Mouse (Mus musculus): ENCODE data around the gene Cfc1. TPM values are rescaled to one million over a fixed set of nuclear protein-coding genes. Genes with fewer than 3 reads are reported as not detected.
"Not testable (repeated sequence)": the region's sequence is repeated elsewhere in the genome, so short reads cannot be mapped to it uniquely, and the experiment has no call there.

Gene Cfc1
- polyA plus RNA-seq, 1 experiment from 2014 or later, result 0.16 TPM

GRCm38 (mm10) chr1:34511027-34511426 lies 24.4 kb upstream of the Cfc1 start:
- WGBS, result 10% methylated on average over 3 of the region's 3 CpGs
- Histone ChIP-seq H3K4me2 (ENCODE audit: low read length) (no peak overlapping the region), H3K9me3 (ENCODE audit: control insufficient read depth, low read length) (no peaks in the 10 kb centered on the region), H3K4me3 (ENCODE audit: low read length) (no peak overlapping the region), H3K4me1 (ENCODE audit: control insufficient read depth, insufficient read depth, low read depth, low read length) (no peaks in the 10 kb centered on the region), H3K27me3 (replicated peaks; ENCODE audit: control insufficient read depth, insufficient read depth, low read length) (no peaks in the 10 kb centered on the region), H3K36me3 (ENCODE audit: control insufficient read depth, insufficient read depth, low read length) (no peaks in the 10 kb centered on the region), H3K9ac (ENCODE audit: low read depth, low read length) (no peak overlapping the region), H3K27ac (ENCODE audit: low read depth, low read length) (no peak overlapping the region)
- ATAC-seq, result peak; percentile 42; the same call in 1 of the 2 replicates

GRCm38 (mm10) chr1:34513068-34513467 lies 22.4 kb upstream of the Cfc1 start:
- Histone ChIP-seq H3K4me1 (ENCODE audit: control insufficient read depth, insufficient read depth, low read depth, low read length) (no peaks in the 10 kb centered on the region), H3K4me2 (ENCODE audit: low read length) (no peak overlapping the region), H3K36me3 (ENCODE audit: control insufficient read depth, insufficient read depth, low read length) (no peaks in the 10 kb centered on the region), H3K9me3 (ENCODE audit: control insufficient read depth, low read length) (no peaks in the 10 kb centered on the region), H3K9ac (ENCODE audit: low read depth, low read length) (no peak overlapping the region), H3K27ac (ENCODE audit: low read depth, low read length) (no peak overlapping the region), H3K4me3 (ENCODE audit: low read length) (no peak overlapping the region), H3K27me3 (replicated peaks; ENCODE audit: control insufficient read depth, insufficient read depth, low read length) (no peaks in the 10 kb centered on the region)
- ATAC-seq, result no peak
- 70% methylated on average over 4 of the region's 4 CpGs for WGBS

GRCm38 (mm10) chr1:34516595-34516994 lies 18.9 kb upstream of the Cfc1 start:
- WGBS, result 58% methylated on average over 5 of the region's 5 CpGs

GRCm38 (mm10) chr1:34517297-34517696 lies 18.2 kb upstream of the Cfc1 start:
- ATAC-seq; H3K9ac ChIP-seq (ENCODE audit: low read depth, low read length); H3K4me2 ChIP-seq (ENCODE audit: low read length); H3K36me3 ChIP-seq (ENCODE audit: control insufficient read depth, insufficient read depth, low read length); H3K27ac ChIP-seq (ENCODE audit: low read depth, low read length); H3K27me3 ChIP-seq (replicated peaks; ENCODE audit: control insufficient read depth, insufficient read depth, low read length); H3K4me3 ChIP-seq (ENCODE audit: low read length); H3K9me3 ChIP-seq (ENCODE audit: control insufficient read depth, low read length); H3K4me1 ChIP-seq (ENCODE audit: control insufficient read depth, insufficient read depth, low read depth, low read length): not testable (repeated sequence)
- 70% methylated on average over 6 of the region's 6 CpGs for WGBS

More at GRCm38 (mm10) chr1:34516595-34516994, 18.9 kb upstream of the Cfc1 start:
- Histone ChIP-seq H3K36me3 (ENCODE audit: control insufficient read depth, insufficient read depth, low read length) (no peaks in the 10 kb centered on the region), H3K9ac (ENCODE audit: low read depth, low read length) (no peak overlapping the region), H3K4me3 (ENCODE audit: low read length) (no peak overlapping the region), H3K27ac (ENCODE audit: low read depth, low read length) (no peak overlapping the region), H3K4me2 (ENCODE audit: low read length) (no peak overlapping the region), H3K27me3 (replicated peaks; ENCODE audit: control insufficient read depth, insufficient read depth, low read length) (no peaks in the 10 kb centered on the region), H3K9me3 (ENCODE audit: control insufficient read depth, low read length) (no peaks in the 10 kb centered on the region), H3K4me1 (ENCODE audit: control insufficient read depth, insufficient read depth, low read depth, low read length) (no peaks in the 10 kb centered on the region)
- no peak for ATAC-seq

- H3K36me3 ChIP-seq (ENCODE audit: control insufficient read depth, insufficient read depth, low read length); H3K4me1 ChIP-seq (ENCODE audit: control insufficient read depth, insufficient read depth, low read depth, low read length); ATAC-seq; H3K4me3 ChIP-seq (ENCODE audit: low read length); H3K9me3 ChIP-seq (ENCODE audit: control insufficient read depth, low read length); H3K27me3 ChIP-seq (replicated peaks; ENCODE audit: control insufficient read depth, insufficient read depth, low read length); H3K4me2 ChIP-seq (ENCODE audit: low read length); H3K9ac ChIP-seq (ENCODE audit: low read depth, low read length); H3K27ac ChIP-seq (ENCODE audit: low read depth, low read length): not testable (repeated sequence)
- whole genome bisulfite sequencing, result 75% methylated on average over 1 of the region's 1 CpGs
Measured at GRCm38 (mm10) chr1:34517797-34518196, 17.7 kb upstream of the Cfc1 start.

- Histone ChIP-seq H3K9me3 (ENCODE audit: control insufficient read depth, low read length) (no peaks in the 10 kb centered on the region), H3K36me3 (ENCODE audit: control insufficient read depth, insufficient read depth, low read length) (no peaks in the 10 kb centered on the region), H3K4me3 (ENCODE audit: low read length) (no peak overlapping the region), H3K27ac (ENCODE audit: low read depth, low read length) (no peak overlapping the region), H3K4me1 (ENCODE audit: control insufficient read depth, insufficient read depth, low read depth, low read length) (no peaks in the 10 kb centered on the region), H3K9ac (ENCODE audit: low read depth, low read length) (no peak overlapping the region), H3K4me2 (ENCODE audit: low read length) (no peak overlapping the region), H3K27me3 (replicated peaks; ENCODE audit: control insufficient read depth, insufficient read depth, low read length) (no peaks in the 10 kb centered on the region)
- no peak for ATAC-seq
- WGBS, result 86% methylated on average over 1 of the region's 1 CpGs
Measured at GRCm38 (mm10) chr1:34518259-34518658, 17.2 kb upstream of the Cfc1 start.

GRCm38 (mm10) chr1:34522205-34522849 lies 13.1 kb upstream of the Cfc1 start:
- Histone ChIP-seq H3K4me3 (ENCODE audit: low read length) (no peak overlapping the region), H3K4me1 (ENCODE audit: control insufficient read depth, insufficient read depth, low read depth, low read length) (no peaks in the 10 kb centered on the region), H3K27me3 (replicated peaks; ENCODE audit: control insufficient read depth, insufficient read depth, low read length) (no peaks in the 10 kb centered on the region), H3K9me3 (ENCODE audit: control insufficient read depth, low read length) (no peaks in the 10 kb centered on the region), H3K4me2 (ENCODE audit: low read length) (no peak overlapping the region), H3K36me3 (ENCODE audit: control insufficient read depth, insufficient read depth, low read length) (no peaks in the 10 kb centered on the region), H3K9ac (ENCODE audit: low read depth, low read length) (no peak overlapping the region; the same call in 1 of the 2 replicates), H3K27ac (ENCODE audit: low read depth, low read length) (no peak overlapping the region)
- ATAC-seq, result no peak
- WGBS, result 86% methylated on average over 6 of the region's 6 CpGs

- Histone ChIP-seq H3K27me3 (replicated peaks; ENCODE audit: control insufficient read depth, insufficient read depth, low read length) (no peaks in the 10 kb centered on the region), H3K4me3 (ENCODE audit: low read length) (no peak overlapping the region), H3K27ac (ENCODE audit: low read depth, low read length) (no peak overlapping the region), H3K36me3 (ENCODE audit: control insufficient read depth, insufficient read depth, low read length) (no peaks in the 10 kb centered on the region), H3K4me1 (ENCODE audit: control insufficient read depth, insufficient read depth, low read depth, low read length) (no peaks in the 10 kb centered on the region), H3K4me2 (ENCODE audit: low read length) (no peak overlapping the region), H3K9ac (ENCODE audit: low read depth, low read length) (no peak overlapping the region), H3K9me3 (ENCODE audit: control insufficient read depth, low read length) (no peaks in the 10 kb centered on the region)
- WGBS, result 84% methylated on average over 3 of the region's 3 CpGs
- ATAC-seq, result no peak
Measured at GRCm38 (mm10) chr1:34522850-34523244, 12.6 kb upstream of the Cfc1 start.

- Histone ChIP-seq H3K27ac (ENCODE audit: low read depth, low read length) (no peak overlapping the region), H3K4me1 (ENCODE audit: control insufficient read depth, insufficient read depth, low read depth, low read length) (no peaks in the 10 kb centered on the region), H3K36me3 (ENCODE audit: control insufficient read depth, insufficient read depth, low read length) (no peaks in the 10 kb centered on the region), H3K9me3 (ENCODE audit: control insufficient read depth, low read length) (no peaks in the 10 kb centered on the region), H3K4me2 (ENCODE audit: low read length) (no peak overlapping the region), H3K27me3 (replicated peaks; ENCODE audit: control insufficient read depth, insufficient read depth, low read length) (no peaks in the 10 kb centered on the region), H3K4me3 (ENCODE audit: low read length) (no peak overlapping the region), H3K9ac (ENCODE audit: low read depth, low read length) (no peak overlapping the region)
- ATAC-seq, result no peak
- 76% methylated on average over 3 of the region's 3 CpGs for WGBS
Measured at GRCm38 (mm10) chr1:34523647-34524046, 11.8 kb upstream of the Cfc1 start.

Measured in hindbrain, embryonic 16.5 days (tissue).